Mouse (Mus musculus): ENCODE data around the gene Ptprk.

Gene Ptprk

DNA sequence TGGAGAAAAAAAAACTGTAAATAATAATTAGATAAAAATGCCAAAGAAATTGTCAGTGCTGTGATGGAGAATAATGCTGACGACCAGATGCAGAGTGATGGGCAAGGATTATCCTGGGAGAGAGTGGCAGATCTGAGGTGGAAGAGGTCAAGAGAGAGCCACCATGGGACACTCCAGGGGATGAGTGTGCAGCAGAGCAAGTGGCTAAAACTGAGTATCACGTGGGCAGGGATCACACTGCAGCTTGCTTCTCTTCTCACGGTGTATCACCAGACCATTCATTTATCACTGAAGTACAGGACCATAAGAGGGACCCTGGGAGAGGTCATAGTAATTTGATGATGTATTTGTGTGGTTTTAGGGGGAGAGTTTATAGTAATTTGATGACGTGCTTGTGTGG is 340.2 kb downstream of the Ptprk start:
- in situ Hi-C loops (cut with MboI), result no loop called here

DNA sequence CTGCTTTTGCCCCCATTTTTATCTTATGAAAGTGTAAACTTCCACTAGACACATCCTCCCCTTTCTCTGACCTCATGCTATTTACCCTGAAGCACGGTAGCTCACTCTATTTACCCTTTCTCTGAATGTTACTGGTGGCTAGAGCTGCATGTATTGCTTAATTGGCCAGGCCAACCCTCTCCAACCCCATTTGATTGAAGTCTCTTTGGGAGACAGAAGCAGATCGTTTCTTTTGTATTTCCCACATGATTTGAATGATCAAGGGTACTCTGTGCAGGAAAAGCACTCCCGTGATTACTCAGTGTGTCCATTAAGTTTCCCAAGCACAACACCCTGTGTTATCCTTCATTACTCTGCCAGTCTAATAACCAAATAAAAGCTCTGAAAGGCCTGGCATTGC is 348.0 kb downstream of the Ptprk start:
- in situ Hi-C loops (cut with MboI), result no loop called here

DNA sequence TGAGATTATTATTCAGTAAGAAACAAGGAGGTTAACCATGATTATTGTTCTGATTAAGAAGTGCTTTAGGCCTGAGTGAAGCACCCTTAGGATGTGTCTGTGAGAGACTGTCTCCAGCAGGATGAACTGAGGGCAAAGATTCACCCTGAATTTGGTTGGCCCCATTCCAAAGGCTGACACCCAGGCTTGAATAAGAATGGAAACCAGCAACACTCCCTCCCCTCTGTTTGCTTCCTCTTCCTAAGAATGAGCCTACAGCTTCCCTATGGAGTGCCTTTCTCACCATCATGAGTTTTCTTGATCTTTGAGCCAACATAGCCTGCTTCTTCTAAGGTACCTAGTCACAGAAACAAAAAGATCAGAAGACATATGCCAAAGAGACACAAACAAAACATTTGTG is 350.8 kb downstream of the Ptprk start:
- in situ Hi-C loops (cut with MboI), result no loop called here

DNA sequence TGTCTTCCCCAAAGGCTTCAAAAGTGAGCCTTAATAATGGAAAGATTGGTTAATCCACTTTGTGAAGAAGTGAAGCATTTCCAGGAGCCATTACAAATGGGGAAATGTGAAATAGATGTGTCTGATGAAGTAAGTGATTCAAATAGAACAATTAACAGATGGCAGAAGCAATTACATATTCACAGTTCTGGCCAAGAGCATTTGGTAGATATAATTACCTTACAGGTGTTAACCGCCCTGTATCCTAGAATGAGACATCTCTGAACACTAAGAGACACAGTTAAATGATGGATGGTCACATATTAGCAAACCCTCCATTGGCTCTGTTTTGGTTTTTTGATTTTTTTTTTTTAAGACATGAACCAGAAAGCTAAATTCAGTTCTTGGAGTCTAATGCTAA is 361.5 kb downstream of the Ptprk start:
- in situ Hi-C loops (cut with MboI), result no loop called here

DNA sequence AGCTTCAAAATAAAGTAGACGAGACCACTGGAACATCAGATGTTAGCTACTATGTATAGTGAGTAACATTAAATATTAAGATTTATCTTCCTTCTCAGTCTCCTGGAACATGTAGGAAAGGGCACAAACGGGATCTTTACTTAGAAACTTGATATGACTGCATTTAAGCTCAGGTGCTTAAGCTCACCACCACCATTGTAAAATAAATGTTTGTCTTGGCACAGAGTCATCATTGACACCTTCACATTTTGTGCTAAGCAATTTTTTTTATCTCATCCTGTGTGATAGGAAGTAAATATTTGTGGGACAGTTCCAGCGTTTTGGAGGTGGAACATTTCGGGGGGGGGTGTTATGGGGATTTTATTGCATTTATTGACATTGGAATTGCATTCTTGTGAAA is 375.2 kb downstream of the Ptprk start:
- in situ Hi-C loops (cut with MboI), result no loop called here

DNA sequence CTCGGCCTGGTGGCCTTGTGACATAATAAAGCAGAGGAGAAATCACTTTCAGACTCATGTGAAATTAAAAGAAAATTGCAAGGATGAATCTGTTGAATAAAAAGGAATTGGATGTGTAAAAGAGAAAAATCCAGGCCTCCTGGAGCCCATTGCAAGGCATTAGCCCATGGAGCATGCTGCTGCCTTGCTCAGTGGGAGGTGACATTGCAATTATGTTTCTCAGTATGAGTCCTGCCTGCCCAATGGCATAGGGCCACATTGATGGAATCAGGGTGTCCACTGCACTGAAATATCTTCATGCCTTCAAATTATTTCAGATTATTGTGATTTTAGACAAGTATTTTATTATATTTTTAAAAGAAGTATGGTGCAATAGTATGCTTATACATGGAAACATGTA is 376.0 kb downstream of the Ptprk start:
- in situ Hi-C loops (cut with MboI), result no loop called here

DNA sequence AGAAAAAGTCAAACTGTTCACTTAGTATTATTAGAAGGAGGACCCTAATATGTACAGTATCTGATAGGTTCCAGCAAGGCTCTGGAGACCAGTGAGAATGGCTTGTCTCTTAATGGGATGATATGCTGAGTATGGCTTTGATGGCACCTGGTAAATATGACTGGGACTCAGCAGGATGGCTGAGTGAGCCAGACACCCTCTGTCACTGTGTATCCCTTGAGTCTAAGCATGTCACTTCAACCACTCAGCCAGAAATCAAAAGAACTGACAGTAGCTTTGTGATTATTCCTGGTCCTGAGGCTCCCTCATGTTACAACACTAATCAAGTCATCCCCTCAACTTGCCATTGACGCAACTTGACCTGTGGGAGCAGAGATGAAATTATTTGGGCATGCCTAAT is 383.4 kb downstream of the Ptprk start:
- in situ Hi-C loops (cut with MboI), result no loop called here

DNA sequence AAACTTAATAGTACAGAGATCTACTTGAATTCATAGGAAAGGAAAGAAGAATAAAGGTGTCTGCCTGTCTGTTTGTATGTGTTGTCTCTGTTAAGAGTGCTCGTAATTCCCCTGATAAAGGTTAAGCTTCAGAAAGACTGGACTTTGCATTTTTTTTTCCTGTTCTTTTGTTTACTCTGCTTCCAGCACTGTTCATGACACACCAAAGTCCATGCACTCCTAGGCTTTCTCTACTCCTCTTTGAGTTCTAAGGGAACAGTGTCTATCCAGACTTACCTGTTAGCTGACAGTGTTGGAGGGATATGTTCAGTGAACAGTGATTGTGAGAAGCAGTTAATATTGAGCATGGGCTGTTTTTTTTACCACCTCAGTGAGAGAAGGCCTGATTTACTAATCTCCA is 385.3 kb downstream of the Ptprk start:
- in situ Hi-C loops (cut with MboI), result no loop called here

DNA sequence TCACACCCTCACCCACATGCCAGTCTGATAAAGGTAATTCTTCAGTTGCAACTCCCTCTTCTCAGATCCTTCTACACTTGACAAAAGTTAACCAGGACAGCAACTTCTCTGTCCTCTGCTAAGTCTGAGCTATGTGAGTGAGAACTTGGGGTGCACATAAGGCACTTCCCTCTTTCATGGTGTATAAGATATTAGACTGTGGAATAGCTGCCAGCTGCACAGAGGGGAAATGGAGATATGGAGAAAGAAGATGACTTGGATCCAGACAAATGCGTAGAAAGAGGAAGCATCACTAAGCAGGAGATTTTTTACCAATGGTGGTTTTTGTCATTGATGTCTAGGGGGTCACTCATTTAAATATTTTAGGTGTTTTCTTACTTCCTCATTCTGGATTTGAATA is 389.1 kb downstream of the Ptprk start:
- in situ Hi-C loops (cut with MboI), result no loop called here

DNA sequence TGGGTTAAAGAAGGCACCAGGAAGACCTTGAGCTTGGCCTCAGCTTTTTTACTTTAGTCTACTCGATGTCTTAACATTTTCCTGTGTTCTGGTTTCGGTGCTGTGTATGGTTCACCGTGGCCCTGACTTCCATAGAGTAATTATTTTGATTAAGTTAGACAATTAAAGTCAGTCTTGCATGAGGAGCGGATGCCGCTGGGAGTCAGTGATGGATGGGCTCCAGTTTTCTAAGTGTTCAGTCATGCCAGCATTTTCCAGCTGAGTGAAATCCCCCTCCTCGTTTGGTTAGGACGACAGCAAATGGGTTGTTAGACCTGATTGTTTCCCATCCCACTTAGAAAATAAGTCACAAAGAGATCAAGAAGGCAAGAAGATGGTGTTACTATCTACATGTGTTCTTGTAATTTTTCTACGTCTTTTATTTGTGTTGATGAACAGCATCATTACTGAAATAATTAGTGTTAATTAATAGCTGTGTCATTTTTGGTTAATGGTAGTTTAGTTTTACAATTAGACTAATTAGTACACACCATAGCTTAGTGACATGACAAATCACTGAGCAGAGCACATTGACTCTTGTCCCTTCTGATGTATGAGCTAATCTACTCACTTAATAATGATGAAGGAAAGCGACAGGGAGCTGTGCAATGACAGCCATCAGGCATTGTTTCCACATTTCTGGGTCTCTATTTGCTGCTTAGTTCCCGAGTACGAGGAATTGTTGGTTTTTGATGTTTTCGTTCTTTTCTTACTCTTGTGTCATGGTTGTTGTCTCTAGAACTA is 390.3 kb downstream of the Ptprk start:
- in situ Hi-C loops (cut with MboI), result no loop called here

DNA sequence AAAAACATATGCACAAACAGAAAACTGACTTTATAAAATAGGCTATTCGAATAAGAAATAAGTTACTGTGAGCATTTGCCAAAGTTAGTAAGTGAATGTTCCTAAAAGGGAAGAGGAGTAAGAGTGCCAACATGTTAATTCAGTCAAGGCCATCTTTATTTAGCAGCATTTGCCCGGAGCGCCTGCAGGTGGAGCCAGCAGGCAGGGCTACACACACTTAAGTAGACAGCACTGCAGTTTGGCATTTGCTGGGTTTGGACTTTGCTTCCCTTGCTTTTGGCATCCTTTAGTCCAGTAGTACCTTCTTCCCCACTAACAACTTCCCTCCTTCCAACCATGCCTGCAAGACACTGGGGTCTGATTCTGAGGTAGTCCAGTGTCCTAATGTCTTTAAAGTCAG is 411.0 kb downstream of the Ptprk start:
- in situ Hi-C loops (cut with MboI), result no loop called here

DNA sequence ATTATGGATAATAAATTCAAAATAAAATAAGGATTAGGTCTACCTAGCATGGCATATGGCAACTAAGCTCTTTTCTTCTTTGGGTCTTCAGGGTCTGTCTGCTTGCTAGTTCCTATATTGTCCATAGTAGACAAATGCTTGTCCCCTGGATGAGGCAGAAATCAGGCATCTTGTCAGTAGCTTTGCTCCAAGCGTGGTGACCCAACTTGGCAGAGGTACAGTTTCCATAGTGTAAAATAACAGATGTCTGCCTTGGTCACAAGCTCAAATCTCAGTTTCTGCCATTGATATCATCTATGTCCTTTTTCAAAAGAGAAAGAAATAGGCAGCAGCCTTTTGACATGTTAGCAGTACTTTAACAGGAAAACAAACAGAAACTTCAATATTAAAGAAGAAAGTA is 416.4 kb downstream of the Ptprk start:
- in situ Hi-C loops (cut with MboI), result no loop called here

DNA sequence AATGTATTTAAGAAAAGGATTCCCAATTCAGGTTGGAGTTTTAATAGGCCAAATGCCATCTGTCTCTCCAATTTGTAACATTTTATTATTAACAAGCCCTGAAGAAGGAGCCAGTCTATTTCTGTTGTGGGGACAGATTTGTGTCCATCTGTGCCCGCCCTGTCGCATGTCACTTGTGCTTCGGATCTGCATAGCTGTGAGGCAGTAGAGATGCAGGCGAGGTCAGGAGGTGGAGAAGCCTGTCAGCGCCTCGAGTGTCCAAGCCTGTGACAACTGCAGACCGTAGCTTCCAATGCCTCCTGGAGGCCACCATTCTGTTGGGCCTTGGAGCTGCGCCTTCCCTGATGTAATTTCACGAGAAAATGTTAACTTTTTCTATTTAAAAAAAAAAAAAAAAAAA is 417.6 kb downstream of the Ptprk start:
- in situ Hi-C loops (cut with MboI), result no loop called here

DNA sequence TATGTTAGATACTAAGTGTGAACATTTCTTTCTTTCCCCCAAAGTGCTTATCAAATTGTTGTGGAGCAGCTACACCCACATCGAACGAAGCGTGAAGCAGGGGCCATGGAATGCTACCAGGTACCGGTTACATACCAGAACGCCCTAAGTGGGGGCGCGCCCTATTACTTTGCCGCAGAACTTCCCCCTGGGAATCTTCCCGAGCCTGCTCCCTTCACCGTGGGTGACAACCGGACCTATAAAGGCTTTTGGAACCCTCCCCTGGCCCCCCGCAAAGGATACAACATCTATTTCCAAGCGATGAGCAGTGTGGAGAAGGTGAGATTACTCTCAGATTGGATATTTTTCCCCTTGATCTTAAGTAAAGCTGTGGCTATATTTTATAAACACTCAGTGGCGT is 418.2 kb downstream of the Ptprk start:
- in situ Hi-C loops (cut with MboI), result no loop called here

DNA sequence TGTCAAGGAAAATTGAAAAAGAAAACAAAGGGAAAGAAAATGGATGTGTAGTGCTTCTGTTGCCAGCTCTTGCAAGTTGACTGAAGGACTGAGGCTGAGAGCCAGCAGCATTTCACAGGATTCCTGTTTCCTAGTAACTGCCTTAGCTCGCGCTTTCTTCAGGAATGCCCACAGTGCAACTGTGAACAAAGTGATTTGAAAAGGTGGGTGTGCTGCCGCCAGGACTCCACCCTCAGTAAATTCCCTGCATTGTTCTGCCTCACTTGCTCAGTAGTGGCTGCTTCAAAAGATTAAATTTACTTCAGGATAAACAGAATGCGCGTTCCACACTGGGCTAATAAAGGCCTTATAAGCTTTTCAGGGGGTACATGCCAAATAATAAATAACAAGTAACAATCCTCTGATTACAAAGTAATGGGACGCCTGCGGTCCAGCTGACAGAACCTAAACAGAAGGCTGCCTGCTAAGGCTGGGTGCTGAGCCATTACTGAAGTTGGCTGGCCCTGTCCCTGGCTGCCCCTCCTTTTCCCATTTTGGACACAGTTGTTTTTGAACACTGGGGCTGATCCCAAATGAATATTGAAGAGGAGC is 418.7 kb downstream of the Ptprk start:
- in situ Hi-C loops (cut with MboI), result no loop called here

DNA sequence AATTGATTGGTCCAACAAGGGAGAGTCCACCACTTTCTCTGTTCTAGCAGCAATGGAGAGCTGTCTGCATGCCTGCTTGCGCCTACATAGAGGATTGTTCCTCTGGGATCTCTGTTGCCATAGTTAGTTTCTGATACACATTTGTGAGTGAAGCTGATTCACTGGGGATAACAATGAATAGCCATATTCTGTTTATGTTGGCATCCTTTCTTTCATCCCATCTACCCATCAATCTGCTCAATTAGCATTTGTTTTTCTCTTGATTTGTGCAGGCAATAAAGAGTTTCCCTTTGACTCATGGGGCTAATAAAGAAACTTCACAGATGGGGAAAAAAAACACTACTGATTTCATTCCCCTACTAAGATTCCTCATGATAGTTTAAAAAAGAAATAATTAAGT is 423.2 kb downstream of the Ptprk start:
- in situ Hi-C loops (cut with MboI), result no loop called here

DNA sequence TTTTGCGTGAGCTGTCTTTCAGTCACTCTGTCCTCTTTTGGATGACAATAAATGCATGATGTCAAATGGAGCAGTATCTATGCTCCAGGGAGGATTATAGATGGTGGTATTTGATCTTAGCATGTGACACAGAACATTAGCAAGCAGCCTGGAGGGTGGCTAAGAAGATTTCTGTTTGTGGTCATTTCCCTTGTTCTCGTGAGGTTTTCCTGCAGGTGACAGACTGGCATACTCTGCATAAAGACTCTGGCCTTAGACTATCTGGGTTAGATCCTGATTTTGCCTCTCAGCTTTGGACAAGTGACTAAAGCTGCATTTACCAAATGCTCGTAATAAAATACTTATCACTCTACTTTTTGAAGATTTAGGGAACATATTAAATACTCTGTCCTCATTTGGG is 423.9 kb downstream of the Ptprk start:
- in situ Hi-C loops (cut with MboI), result no loop called here

DNA sequence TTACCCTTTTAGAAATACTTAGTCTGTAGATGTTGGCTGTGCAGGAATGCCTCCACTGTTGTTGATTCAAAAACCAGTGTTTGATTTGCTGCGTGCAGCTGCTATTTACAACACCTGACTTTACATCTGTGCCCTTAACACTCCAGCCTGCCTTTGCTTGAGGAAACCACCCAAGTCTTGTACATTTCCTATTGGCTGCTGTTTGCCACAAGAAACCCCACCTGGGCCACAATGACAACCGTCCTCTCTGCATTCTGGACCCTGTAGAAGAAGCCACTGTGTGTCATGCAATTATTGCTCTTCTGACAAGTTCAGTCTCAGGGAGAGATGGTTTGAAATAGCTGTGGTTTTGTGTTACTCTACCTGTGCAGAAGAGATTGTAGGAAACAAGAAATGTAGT is 439.0 kb downstream of the Ptprk start:
- in situ Hi-C loops (cut with MboI), result no loop called here

DNA sequence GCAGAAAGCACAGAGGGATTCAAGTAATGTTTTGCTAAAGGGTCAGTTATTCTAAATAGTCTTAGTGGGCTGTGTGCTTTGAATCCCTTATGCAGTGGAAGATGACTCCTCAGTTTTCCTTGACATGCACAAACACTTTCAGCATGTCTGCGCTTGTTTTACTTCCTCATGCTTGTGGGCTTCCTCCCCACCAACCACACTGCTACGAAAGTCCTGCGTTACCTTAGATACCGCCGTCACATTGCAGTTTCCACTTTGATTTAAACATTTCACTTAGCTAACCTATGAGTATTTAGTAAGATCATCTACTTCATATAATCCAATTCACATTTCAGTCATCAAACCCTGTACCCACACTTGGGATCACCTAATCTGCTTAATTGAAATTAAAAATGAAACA is 441.5 kb downstream of the Ptprk start:
- in situ Hi-C loops (cut with MboI), result no loop called here

DNA sequence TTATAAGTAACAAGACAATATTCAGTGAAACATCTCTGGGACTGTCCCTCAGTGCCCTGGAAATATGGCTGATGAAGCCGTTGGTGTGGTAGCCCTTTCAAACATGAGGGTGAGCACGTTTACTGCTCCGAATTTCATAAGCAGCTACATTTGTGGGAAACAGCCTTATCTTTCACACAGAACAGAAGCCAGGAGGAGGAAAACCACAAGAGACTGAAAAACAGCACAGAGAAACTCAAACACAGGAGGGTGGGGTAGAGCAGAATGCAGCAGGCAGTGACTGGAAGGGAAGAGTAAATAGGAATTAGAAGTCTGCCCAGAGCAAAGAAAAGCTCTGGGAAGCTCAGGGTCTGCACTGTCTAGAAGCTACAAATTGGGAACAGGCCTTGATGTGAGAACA is 443.7 kb downstream of the Ptprk start:
- in situ Hi-C loops (cut with MboI), result no loop called here

DNA sequence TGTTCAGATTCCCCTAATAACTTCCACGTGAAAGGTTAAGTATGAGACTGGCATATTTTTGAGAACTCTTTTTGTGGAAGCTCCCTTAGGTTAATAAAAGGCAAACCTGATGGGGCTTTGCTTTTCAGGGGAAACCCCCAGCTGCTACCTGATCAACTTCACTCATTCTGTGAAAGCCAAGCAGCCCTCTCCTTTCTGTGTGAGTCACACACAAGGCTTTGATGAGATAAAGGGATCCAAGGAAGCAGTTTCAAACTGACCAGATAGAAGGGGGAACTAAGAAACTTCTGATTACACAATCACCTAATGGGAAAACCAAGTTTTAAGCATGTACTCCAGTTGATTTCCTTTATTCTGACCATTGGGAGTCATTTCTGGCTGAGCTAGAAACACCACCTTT is 445.2 kb downstream of the Ptprk start:
- in situ Hi-C loops (cut with MboI), result no loop called here

DNA sequence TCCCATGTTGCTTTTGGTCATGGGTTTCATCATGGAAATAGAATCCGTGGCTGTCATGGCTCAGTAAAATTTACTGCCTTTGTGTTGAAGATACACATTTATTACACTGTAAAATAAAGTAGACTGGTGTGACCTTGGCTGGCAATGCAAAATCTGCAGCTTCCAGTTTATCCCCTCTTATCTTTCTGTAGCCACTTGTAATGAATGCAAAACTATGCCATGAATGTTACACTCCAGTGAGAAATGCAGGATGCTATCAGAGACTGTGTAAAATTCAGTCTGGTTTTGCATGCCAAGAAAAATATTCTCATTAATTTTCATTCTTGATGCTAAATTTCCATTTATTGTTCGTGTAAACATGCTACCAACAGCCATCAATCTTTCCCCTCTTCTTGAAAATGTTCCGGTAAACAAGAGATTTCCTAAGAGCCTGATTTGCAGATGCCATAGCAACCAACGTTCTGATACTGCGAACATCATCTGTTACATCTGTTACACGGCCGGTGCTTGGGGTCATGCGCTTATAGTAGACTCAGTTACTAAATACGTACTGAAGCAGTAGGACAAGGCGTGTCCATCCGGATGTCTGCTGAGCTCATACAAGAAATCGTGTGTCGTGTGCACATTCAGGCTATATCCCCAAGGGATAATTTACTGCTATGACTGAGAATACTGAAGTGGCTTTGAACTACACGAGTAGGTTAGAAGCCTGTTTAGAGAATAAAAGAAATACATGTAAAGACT is 449.5 kb downstream of the Ptprk start:
- in situ Hi-C loops (cut with MboI), result no loop called here

DNA sequence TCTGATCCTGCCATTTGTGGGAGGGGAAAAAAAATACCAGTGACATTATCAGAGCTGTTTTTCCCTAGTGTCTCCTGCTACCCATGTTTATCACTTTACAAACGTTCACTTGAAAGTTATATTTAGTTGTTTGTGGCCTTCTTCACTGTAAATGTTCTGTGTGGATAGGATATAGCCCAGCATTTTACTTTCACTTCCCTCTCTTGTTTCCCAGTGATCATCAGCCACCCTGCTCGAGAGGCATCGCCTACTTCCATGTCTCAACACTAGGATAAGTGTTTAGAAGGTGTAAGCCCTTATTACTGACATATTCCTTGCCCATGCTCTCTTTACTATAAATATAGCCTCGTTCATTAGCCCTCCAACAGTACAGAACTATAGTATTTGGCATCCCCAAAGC is 466.0 kb downstream of the Ptprk start:
- in situ Hi-C loops (cut with MboI), result no loop called here
